10 mouse cellular contexts compared by ENCODE assay signal in the genomic region with DNA sequence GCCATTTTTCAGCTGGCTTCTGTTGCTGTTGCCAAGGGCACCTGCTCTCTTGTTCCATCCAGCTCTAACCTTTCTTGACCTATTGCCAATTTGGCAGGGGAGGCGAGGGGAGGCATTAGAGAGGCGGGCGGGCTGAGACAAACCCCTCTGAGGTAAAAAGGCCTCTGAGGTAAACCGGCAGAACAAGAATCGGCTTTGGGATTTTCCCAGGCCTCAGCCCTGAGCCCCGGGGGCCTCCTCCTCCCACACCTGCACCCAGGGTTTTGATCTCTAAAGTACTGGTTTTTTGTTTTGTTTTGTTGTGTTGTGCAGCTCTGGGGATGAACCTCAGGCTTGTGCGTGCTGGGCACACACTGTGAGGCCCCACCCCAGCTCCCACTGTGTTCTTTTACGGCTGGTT. TPM values are rescaled to one million over a fixed set of nuclear protein-coding genes. Genes with fewer than 3 reads are reported as not detected.
A peak's percentile ranks its signal among the peaks of the same experiment; 100 is the strongest.
DNase-seq lines count a peak whose midpoint lies in the region; ATAC-seq lines count a peak whose summit lies in the region.
"Had no signal": no experiment of that assay in that cellular context is flagged by ENCODE, and none has a peak within 500 bp of the region (broad histone marks: within the 10 kb centered on the region; RNA-seq: fewer than 3 reads in every experiment).

No protein-coding gene starts in this region.

- H3K9me3 ChIP-seq in lung, embryonic 15.5 days, result no peaks in the 10 kb centered on the region
- H3K9me3 ChIP-seq in hindbrain, embryonic 12.5 days (replicated peaks), result no peaks in the 10 kb centered on the region
- H3K9me3 ChIP-seq: heart, embryonic 12.5 days; midbrain, embryonic 12.5 days had no signal

- no peak for ATAC-seq in lung, embryonic 15.5 days (ENCODE audit: borderline replicate concordance, extremely low read depth, low FRiP score, low TSS enrichment)
- ATAC-seq in megakaryocyte progenitor cell, adult 5-6 weeks (replicated peaks; ENCODE audit: poor library complexity), result no peak
- no peak for ATAC-seq in hindbrain, embryonic 12.5 days (ENCODE audit: low FRiP score)

- no peak overlapping the region for H3K9ac ChIP-seq in lung, embryonic 15.5 days
- no peak overlapping the region for H3K9ac ChIP-seq in hindbrain, embryonic 12.5 days
- H3K9ac ChIP-seq: heart, embryonic 12.5 days; midbrain, embryonic 12.5 days had no signal

- WGBS in lung, embryonic 15.5 days, result 45% methylated on average over 8 of the region's 8 CpGs
- 35% methylated on average over 8 of the region's 8 CpGs for WGBS in hindbrain, embryonic 12.5 days

- peaks cover 4% of the 10 kb centered on the region; the same call in 1 of the 2 replicates for H3K4me1 ChIP-seq in lung, embryonic 15.5 days
- peaks cover 2% of the 10 kb centered on the region; the same call in 1 of the 2 replicates for H3K4me1 ChIP-seq in hindbrain, embryonic 12.5 days

- H3K36me3 ChIP-seq in lung, embryonic 15.5 days, result no peaks in the 10 kb centered on the region
- no peaks in the 10 kb centered on the region for H3K36me3 ChIP-seq in hindbrain, embryonic 12.5 days
- H3K36me3 ChIP-seq: heart, embryonic 12.5 days; midbrain, embryonic 12.5 days had no signal

- no peaks in the 10 kb centered on the region for H3K27me3 ChIP-seq in lung, embryonic 15.5 days
- no peaks in the 10 kb centered on the region for H3K27me3 ChIP-seq in hindbrain, embryonic 12.5 days
- H3K27me3 ChIP-seq: heart, embryonic 12.5 days; midbrain, embryonic 12.5 days had no signal

- no peak overlapping the region for H3K4me2 ChIP-seq in lung, embryonic 15.5 days
- no peak overlapping the region for H3K4me2 ChIP-seq in hindbrain, embryonic 12.5 days (replicated peaks)
- H3K4me2 ChIP-seq: heart, embryonic 12.5 days; midbrain, embryonic 12.5 days had no signal

- DNase-seq in urinary bladder, postnatal 25 days (ENCODE audit: low spot score), result peak; percentile 35
- no peak for DNase-seq in urinary bladder, postnatal 4 days (ENCODE audit: low spot score in 2 of 2)
- peak; percentile 85 for DNase-seq in fat pad, adult 2 months (ENCODE audit: extremely low read depth, low read depth, low spot score)
- no peak for DNase-seq in cerebellum, postnatal 25 days
- DNase-seq: right cerebral cortex, postnatal 25 days had no signal

- 0 out of 2 replicates have a peak overlapping the region, but pooled peaks have one; percentile 4 for H3K27ac ChIP-seq in lung, embryonic 15.5 days
- H3K27ac ChIP-seq in hindbrain, embryonic 12.5 days, result no peak overlapping the region
- H3K27ac ChIP-seq: midbrain, embryonic 12.5 days had no signal

- H3K4me3 ChIP-seq in lung, embryonic 15.5 days, result no peak overlapping the region
- no peak overlapping the region for H3K4me3 ChIP-seq in hindbrain, embryonic 12.5 days
- H3K4me3 ChIP-seq: heart, embryonic 12.5 days; midbrain, embryonic 12.5 days had no signal

RNA-seq across cellular contexts. Expression of a gene that starts 18.2 kb away (rescaled TPM):
- 160 and 168 TPM in 2 replicates for polyA plus RNA-seq in lung, embryonic 15.5 days (2015; fragmentation: Nextera tagmentation; extraction: Ambion mirVana)
- total RNA-seq in megakaryocyte progenitor cell, adult 5-6 weeks (2015), result 89.9 and 91.0 TPM in 2 replicates
- total RNA-seq in megakaryocyte progenitor cell, adult 5-6 weeks (2017), result 46.6 and 54.0 TPM in 2 replicates
- 242 and 254 TPM in 2 replicates for polyA plus RNA-seq in hindbrain, embryonic 12.5 days (2016; fragmentation: Nextera tagmentation; extraction: Ambion mirVana)

Comparison
In these comparisons a context has a peak if more than half of its experiments do, and no peak if none do; other contexts are left out.
1. DNase-seq: peak in urinary bladder, postnatal 25 days (single experiment) and fat pad, adult 2 months (single experiment); none in urinary bladder, postnatal 4 days (0 of 2) and cerebellum, postnatal 25 days (0 of 2).